Mouse (Mus musculus) lung, postnatal 0 days (tissue): ENCODE measurements at regions not wholly inside any gene's neighbourhood (a gene's known extent, or its start where the extent isn't known, plus 50 kb on each side); places are given as distances from the start of the nearest gene placed in this dataset.
A peak's percentile ranks its signal among the peaks of the same experiment; 100 is the strongest.

Source experiments
- CTCF ChIP-seq: IDR thresholded peaks from 2 replicates; pipeline ENCODE4 v1.5.1; 2016; ENCODE audit warnings: antibody characterized with exemption, mild to moderate bottlenecking
- EP300 ChIP-seq: IDR thresholded peaks from 2 replicates; pipeline ENCODE4 v1.6.1; 2016; ENCODE audit warnings: antibody characterized with exemption, mild to moderate bottlenecking, control low read depth

DNA sequence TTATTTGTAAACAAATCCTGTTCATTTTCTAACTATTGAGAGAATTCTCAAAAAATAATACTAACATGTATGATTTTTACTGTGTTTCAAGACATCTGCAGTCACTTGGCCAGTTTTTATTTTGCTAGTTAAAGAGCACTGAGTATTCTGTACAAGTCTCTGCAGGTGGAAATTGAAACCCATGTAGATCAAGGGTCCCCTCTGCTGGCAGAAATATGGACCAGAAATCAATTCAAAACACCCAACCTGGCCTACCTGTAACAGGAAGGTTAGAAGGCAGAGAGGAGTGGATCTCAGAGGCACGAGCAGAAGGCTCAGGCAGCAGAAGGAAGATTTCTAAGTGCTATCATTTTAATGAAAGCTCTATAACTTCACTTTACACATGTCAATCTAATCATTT lies 298.3 kb downstream of the Slc22a22 start:
- peak; percentile 4; the same call in 1 of the 2 replicates for TF ChIP-seq CTCF
- no peak for TF ChIP-seq EP300
